Mouse (Mus musculus): ENCODE measurements around the gene Nav2.

DNA sequence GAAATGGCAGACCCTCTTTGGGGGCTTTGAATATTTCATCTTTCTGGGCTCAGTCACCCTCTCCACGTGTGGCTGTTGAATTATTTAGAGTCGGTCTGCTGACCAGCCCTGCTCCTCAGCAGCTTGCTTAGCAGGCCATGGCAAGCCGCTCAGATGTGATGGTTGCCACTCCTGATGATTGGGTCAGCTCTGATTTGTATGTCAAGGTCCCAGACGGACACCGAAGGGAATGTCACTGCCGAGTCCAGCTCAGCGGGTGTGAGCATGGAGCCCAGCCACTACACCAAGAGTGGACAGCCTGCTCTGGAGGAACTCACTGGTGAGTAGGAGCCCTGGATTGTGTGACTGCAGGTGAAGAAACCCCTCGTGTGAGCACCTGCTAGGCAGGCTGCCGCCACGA lies 549.4 kb downstream of the Nav2 start:
- TF ChIP-seq CTCF (IDR thresholded peaks at IDR 0.05; ENCODE audit: low read depth, low read length) (no peak), POLR2A (IDR thresholded peaks at IDR 0.05; ENCODE audit: insufficient read depth, low read length) (no peak)

All from ES-Bruce4 (cell line).